Comparison of ENCODE assay signal across 9 mouse cellular contexts in genomic region chr12:76435549-76435948, GRCm38 (mm10). TPM values are rescaled to one million over a fixed set of nuclear protein-coding genes. Genes with fewer than 3 reads are reported as not detected.
DNase-seq lines count a peak whose midpoint lies in the region; ATAC-seq and TF ChIP-seq lines count a peak whose summit lies in the region.
"Had no signal": no experiment of that assay in that cellular context is flagged by ENCODE, and none has a peak within 500 bp of the region (broad histone marks: within the 10 kb centered on the region; RNA-seq: fewer than 3 reads in every experiment).

No protein-coding gene starts in this region.

- no peak for TF ChIP-seq EP300 in stomach, postnatal 0 days (optimal IDR thresholded peaks at IDR 0.05)

- H3K27ac ChIP-seq in heart, embryonic 13.5 days (replicated peaks), result no peak overlapping the region
- no peak overlapping the region for H3K27ac ChIP-seq in midbrain, embryonic 10.5 days (replicated peaks)
- H3K27ac ChIP-seq in midbrain, postnatal 0 days (ENCODE audit: low read depth, low read length), result no peak overlapping the region
- no peak overlapping the region for H3K27ac ChIP-seq in limb, embryonic 12.5 days
- H3K27ac ChIP-seq in stomach, postnatal 0 days (replicated peaks), result no peak overlapping the region

- H3K27me3 ChIP-seq in heart, embryonic 13.5 days (replicated peaks), result peaks cover 12% of the 10 kb centered on the region
- peaks cover 38% of the 10 kb centered on the region for H3K27me3 ChIP-seq in midbrain, embryonic 10.5 days (ENCODE audit: low read depth, poor library complexity, severe bottlenecking)
- no peaks in the 10 kb centered on the region; the same call in 1 of the 2 replicates for H3K27me3 ChIP-seq in midbrain, postnatal 0 days (ENCODE audit: insufficient read depth, low read length)
- H3K27me3 ChIP-seq in limb, embryonic 12.5 days, result peaks cover 21% of the 10 kb centered on the region
- H3K27me3 ChIP-seq in stomach, postnatal 0 days (ENCODE audit: control insufficient read depth, insufficient read depth, low read length), result no peaks in the 10 kb centered on the region

- peak overlapping the region; percentile 78; the same call in 1 of the 2 replicates for H3K9ac ChIP-seq in heart, embryonic 13.5 days
- no peak overlapping the region for H3K9ac ChIP-seq in midbrain, postnatal 0 days (replicated peaks; ENCODE audit: low read length, poor library complexity, severe bottlenecking)
- H3K9ac ChIP-seq in limb, embryonic 12.5 days (replicated peaks), result no peak overlapping the region
- H3K9ac ChIP-seq in stomach, postnatal 0 days (ENCODE audit: low read length), result no peak overlapping the region

- no peaks in the 10 kb centered on the region for H3K9me3 ChIP-seq in heart, embryonic 13.5 days
- no peaks in the 10 kb centered on the region for H3K9me3 ChIP-seq in midbrain, embryonic 10.5 days (replicated peaks)
- H3K9me3 ChIP-seq in midbrain, postnatal 0 days (ENCODE audit: low read length), result no peaks in the 10 kb centered on the region
- no peaks in the 10 kb centered on the region for H3K9me3 ChIP-seq in limb, embryonic 12.5 days
- no peaks in the 10 kb centered on the region for H3K9me3 ChIP-seq in stomach, postnatal 0 days (ENCODE audit: control insufficient read depth, low read length)

- no peak for ATAC-seq in heart, embryonic 13.5 days (ENCODE audit: extremely low read depth, insufficient number of reproducible peaks, low FRiP score, low TSS enrichment)
- no peak for ATAC-seq in midbrain, postnatal 0 days (ENCODE audit: low FRiP score)
- ATAC-seq in limb, embryonic 12.5 days (ENCODE audit: insufficient number of reproducible peaks, insufficient read depth, low FRiP score, low TSS enrichment, low read depth), result no peak
- ATAC-seq in stomach, postnatal 0 days (ENCODE audit: low FRiP score, low TSS enrichment), result no peak

- peak overlapping the region; percentile 56 for H3K4me3 ChIP-seq in heart, embryonic 13.5 days
- peak overlapping the region; percentile 55; the same call in 1 of the 2 replicates for H3K4me3 ChIP-seq in midbrain, embryonic 10.5 days
- H3K4me3 ChIP-seq in midbrain, postnatal 0 days (ENCODE audit: low read depth, low read length), result no peak overlapping the region
- peak overlapping the region; percentile 42 for H3K4me3 ChIP-seq in limb, embryonic 12.5 days (replicated peaks)
- no peak overlapping the region for H3K4me3 ChIP-seq in stomach, postnatal 0 days (ENCODE audit: low read depth, low read length)

- peak overlapping the region; percentile 73 for H3K4me2 ChIP-seq in heart, embryonic 13.5 days
- no peak overlapping the region for H3K4me2 ChIP-seq in midbrain, postnatal 0 days (ENCODE audit: low read depth, low read length, poor library complexity, severe bottlenecking)
- H3K4me2 ChIP-seq in limb, embryonic 12.5 days, result peak overlapping the region; percentile 65
- peak overlapping the region; percentile 58; the same call in 1 of the 2 replicates for H3K4me2 ChIP-seq in stomach, postnatal 0 days (replicated peaks; ENCODE audit: low read depth)

- 39% methylated on average over 8 of the region's 8 CpGs for WGBS in heart, embryonic 13.5 days
- WGBS in midbrain, embryonic 10.5 days, result 37% methylated on average over 8 of the region's 8 CpGs
- WGBS in midbrain, postnatal 0 days, result 41% methylated on average over 8 of the region's 8 CpGs
- WGBS in limb, embryonic 12.5 days, result 34% methylated on average over 8 of the region's 8 CpGs
- 37% methylated on average over 8 of the region's 8 CpGs for WGBS in stomach, postnatal 0 days

- H3K36me3 ChIP-seq in heart, embryonic 13.5 days, result no peaks in the 10 kb centered on the region
- H3K36me3 ChIP-seq in midbrain, embryonic 10.5 days, result no peaks in the 10 kb centered on the region
- no peaks in the 10 kb centered on the region for H3K36me3 ChIP-seq in midbrain, postnatal 0 days (ENCODE audit: insufficient read depth, low read length)
- no peaks in the 10 kb centered on the region for H3K36me3 ChIP-seq in limb, embryonic 12.5 days
- H3K36me3 ChIP-seq in stomach, postnatal 0 days (ENCODE audit: control insufficient read depth, insufficient read depth, low read length), result no peaks in the 10 kb centered on the region

- no peak for DNase-seq in heart, adult 9 months (ENCODE audit: low spot score in 2 of 2)
- DNase-seq in midbrain, embryonic 10.5 days (ENCODE audit: low spot score), result no peak
- DNase-seq in midbrain, postnatal 0 days (ENCODE audit: low spot score), result no peak
- no peak for DNase-seq in stomach, postnatal 0 days (ENCODE audit: low spot score)
- DNase-seq in embryo, embryonic 10 days (ENCODE audit: low spot score), result no peak
- DNase-seq in frontal cortex, adult 2 months (ENCODE audit: extremely low spot score in 1 of 2, low spot score in 1 of 2), result no peak
- DNase-seq: gastrocnemius, postnatal 25 days had no signal

- no peak for TF ChIP-seq CTCF in midbrain, postnatal 0 days (IDR thresholded peaks at IDR 0.05)
- no peak for TF ChIP-seq CTCF in stomach, postnatal 0 days (IDR thresholded peaks at IDR 0.05; ENCODE audit: low read depth)

- H3K4me1 ChIP-seq in heart, embryonic 13.5 days, result peaks cover 28% of the 10 kb centered on the region
- H3K4me1 ChIP-seq in midbrain, embryonic 10.5 days, result peaks cover 16% of the 10 kb centered on the region
- H3K4me1 ChIP-seq in midbrain, postnatal 0 days (ENCODE audit: insufficient read depth, low read length), result 0 out of 2 replicates have a peak, but pooled peaks cover 3% of the 10 kb centered on the region
- H3K4me1 ChIP-seq in limb, embryonic 12.5 days (replicated peaks), result no peaks in the 10 kb centered on the region
- no peaks in the 10 kb centered on the region; the same call in 1 of the 2 replicates for H3K4me1 ChIP-seq in stomach, postnatal 0 days (replicated peaks; ENCODE audit: control insufficient read depth, insufficient read depth)

RNA-seq across cellular contexts. Expression of gene Ppp1r36, which starts 18.2 kb away (rescaled TPM):
- 2.0 and 3.1 TPM in 2 replicates for polyA plus RNA-seq in heart, embryonic 13.5 days (2015; fragmentation: Nextera tagmentation; extraction: Ambion mirVana)
- polyA plus RNA-seq in midbrain, embryonic 10.5 days (2016; fragmentation: Nextera tagmentation; extraction: Ambion mirVana), result 0.33 and 0.71 TPM in 2 replicates
- 0.27 and 0.94 TPM in 2 replicates for total RNA-seq in midbrain, postnatal 0 days (2014; rRNA removed)
- polyA plus RNA-seq in midbrain, postnatal 0 days (2015; fragmentation: Nextera tagmentation; extraction: Ambion mirVana), result 1.5 and 2.0 TPM in 2 replicates
- polyA plus RNA-seq in limb, embryonic 12.5 days (2016; fragmentation: Nextera tagmentation; extraction: Ambion mirVana), result 3.2 and 4.3 TPM in 2 replicates
- polyA plus RNA-seq in stomach, postnatal 0 days (2015; fragmentation: Nextera tagmentation; extraction: Ambion mirVana), result 3.5 and 4.9 TPM in 2 replicates
- 1.5 and 1.8 TPM in 2 replicates for polyA plus RNA-seq in frontal cortex, adult 2 months (2012; rRNA removed)
- total RNA-seq: gastrocnemius, postnatal 25 days had no signal

RNA-seq across cellular contexts. Expression of gene Hspa2, which starts 31.6 kb away (rescaled TPM):
- 15.1 and 15.5 TPM in 2 replicates for polyA plus RNA-seq in heart, embryonic 13.5 days (2015; fragmentation: Nextera tagmentation; extraction: Ambion mirVana)
- polyA plus RNA-seq in midbrain, embryonic 10.5 days (2016; fragmentation: Nextera tagmentation; extraction: Ambion mirVana), result 4.9 and 5.9 TPM in 2 replicates
- 10.2 and 13.6 TPM in 2 replicates for total RNA-seq in midbrain, postnatal 0 days (2014; rRNA removed)
- polyA plus RNA-seq in midbrain, postnatal 0 days (2015; fragmentation: Nextera tagmentation; extraction: Ambion mirVana), result 7.6 and 8.8 TPM in 2 replicates
- 5.2 and 6.4 TPM in 2 replicates for polyA plus RNA-seq in limb, embryonic 12.5 days (2016; fragmentation: Nextera tagmentation; extraction: Ambion mirVana)
- 18.8 and 18.9 TPM in 2 replicates for polyA plus RNA-seq in stomach, postnatal 0 days (2015; fragmentation: Nextera tagmentation; extraction: Ambion mirVana)
- 64.5 and 73.2 TPM in 2 replicates for polyA plus RNA-seq in frontal cortex, adult 2 months (2012; rRNA removed)

Comparison
In these comparisons a context has a peak if more than half of its experiments do, and no peak if none do; other contexts are left out.
1. H3K4me3 ChIP-seq: peak in heart, embryonic 13.5 days (single experiment), midbrain, embryonic 10.5 days (single experiment) and limb, embryonic 12.5 days (single experiment); none in midbrain, postnatal 0 days (single experiment) and stomach, postnatal 0 days (single experiment).